Mouse (Mus musculus): ENCODE measurements around the gene Dnmt3c. TPM values are rescaled to one million over a fixed set of nuclear protein-coding genes. Genes with fewer than 3 reads are reported as not detected.

Dnmt3c gene
- total and polyA plus RNA-seq, 3 experiments, result 0.02 TPM; not detected in 2

- Histone ChIP-seq H3K4me3 (ENCODE audit: low read depth, low read length) (no peak overlapping the region), H3K4me1 (ENCODE audit: insufficient read depth, low read depth, low read length) (no peaks in the 10 kb centered on the region), H3K9me3 (replicated peaks) (no peaks in the 10 kb centered on the region), H3K36me3 (replicated peaks) (no peaks in the 10 kb centered on the region), H3K27me3 (ENCODE audit: insufficient read depth, low read length) (peaks cover 20% of the 10 kb centered on the region)
- DNase-seq (ENCODE audit: low spot score) (no peak), ATAC-seq (ENCODE audit: extremely low read depth, insufficient number of reproducible peaks, low FRiP score, poor library complexity, severe bottlenecking) (no peak)
- no peak for TF ChIP-seq TAL1 (conservative IDR thresholded peaks at IDR 0.05; ENCODE audit: low read depth, low read length)
Observed at GRCm38 (mm10) chr2:153734033-153734432, 37.6 kb downstream of the Dnmt3c start.

- H3K4me1 ChIP-seq (ENCODE audit: insufficient read depth, low read depth, low read length), result peaks cover 36% of the 10 kb centered on the region
- peaks cover 6% of the 10 kb centered on the region for H3K27me3 ChIP-seq (ENCODE audit: insufficient read depth, low read length)
Observed at GRCm38 (mm10) chr2:153740500-153741436, 44.3 kb downstream of the Dnmt3c start, which contains the start of gene Mapre1. TSS of gene Mapre1 (plus strand) at chr2:153741274.

GRCm38 (mm10) chr2:153741437-153742065 is 45.1 kb downstream of the Dnmt3c start:
- Histone ChIP-seq H3K27me3 (ENCODE audit: insufficient read depth, low read length) (peaks cover 2% of the 10 kb centered on the region; the same call in 1 of the 2 replicates), H3K4me3 (ENCODE audit: low read depth, low read length) (peak overlapping the region; percentile 79), H3K4me1 (ENCODE audit: insufficient read depth, low read depth, low read length) (peaks cover 36% of the 10 kb centered on the region), H3K36me3 (replicated peaks) (peaks cover 38% of the 10 kb centered on the region), H3K9me3 (replicated peaks) (no peaks in the 10 kb centered on the region)
- ATAC-seq (ENCODE audit: extremely low read depth, insufficient number of reproducible peaks, low FRiP score, poor library complexity, severe bottlenecking), result no peak; the same call in 1 of the 2 replicates
- peak; percentile 73 for DNase-seq (ENCODE audit: low spot score)
- no peak for TF ChIP-seq POLR2AphosphoS5 (IDR thresholded peaks at IDR 0.05; ENCODE audit: insufficient replicate concordance, low read depth, low read length)
- TF ChIP-seq GATA1 (IDR thresholded peaks at IDR 0.05; ENCODE audit: borderline replicate concordance, low read length), result no peak
- TF ChIP-seq TAL1 (conservative IDR thresholded peaks at IDR 0.05; ENCODE audit: low read depth, low read length), result no peak
- TF ChIP-seq GATA2 (IDR thresholded peaks at IDR 0.05; ENCODE audit: borderline replicate concordance, low read depth, low read length), result no peak
- no peak for TF ChIP-seq CTCF (IDR thresholded peaks at IDR 0.05; ENCODE audit: low read depth, low read length)

More at GRCm38 (mm10) chr2:153740500-153741436, 44.3 kb downstream of the Dnmt3c start, which contains the start of gene Mapre1:
- ATAC-seq (ENCODE audit: extremely low read depth, insufficient number of reproducible peaks, low FRiP score, poor library complexity, severe bottlenecking), result peak; percentile 99
- no peaks in the 10 kb centered on the region for H3K9me3 ChIP-seq (replicated peaks)
- peaks cover 30% of the 10 kb centered on the region for H3K36me3 ChIP-seq (replicated peaks)
- TF ChIP-seq GATA2 (IDR thresholded peaks at IDR 0.05; ENCODE audit: borderline replicate concordance, low read depth, low read length) (no peak), POLR2AphosphoS5 (IDR thresholded peaks at IDR 0.05; ENCODE audit: insufficient replicate concordance, low read depth, low read length) (no peak), GATA1 (IDR thresholded peaks at IDR 0.05; ENCODE audit: borderline replicate concordance, low read length) (no peak), TAL1 (conservative IDR thresholded peaks at IDR 0.05; ENCODE audit: low read depth, low read length) (no peak), CTCF (IDR thresholded peaks at IDR 0.05; ENCODE audit: low read depth, low read length) (no peak)
- peak; percentile 90 for DNase-seq (ENCODE audit: low spot score)
- H3K4me3 ChIP-seq (ENCODE audit: low read depth, low read length), result peak within 1 kb of the TSS; percentile 79

GRCm38 (mm10) chr2:153747994-153748393 is 51.5 kb downstream of the Dnmt3c start:
- TF ChIP-seq GATA1 (IDR thresholded peaks at IDR 0.05; ENCODE audit: borderline replicate concordance, low read length) (no peak), GATA2 (IDR thresholded peaks at IDR 0.05; ENCODE audit: borderline replicate concordance, low read depth, low read length) (no peak), CTCF (IDR thresholded peaks at IDR 0.05; ENCODE audit: low read depth, low read length) (no peak), POLR2AphosphoS5 (IDR thresholded peaks at IDR 0.05; ENCODE audit: insufficient replicate concordance, low read depth, low read length) (no peak), TAL1 (conservative IDR thresholded peaks at IDR 0.05; ENCODE audit: low read depth, low read length) (no peak)
- Histone ChIP-seq H3K9me3 (replicated peaks) (no peaks in the 10 kb centered on the region), H3K27me3 (ENCODE audit: insufficient read depth, low read length) (no peaks in the 10 kb centered on the region), H3K4me1 (ENCODE audit: insufficient read depth, low read depth, low read length) (peaks cover 18% of the 10 kb centered on the region), H3K4me3 (ENCODE audit: low read depth, low read length) (no peak overlapping the region), H3K36me3 (replicated peaks) (peaks cover 86% of the 10 kb centered on the region)
- ATAC-seq (ENCODE audit: extremely low read depth, insufficient number of reproducible peaks, low FRiP score, poor library complexity, severe bottlenecking) (no peak), DNase-seq (ENCODE audit: low spot score) (no peak)

- H3K4me3 ChIP-seq (ENCODE audit: low read depth, low read length), result no peak overlapping the region
- H3K36me3 ChIP-seq (replicated peaks), result peaks cover 77% of the 10 kb centered on the region
Observed at GRCm38 (mm10) chr2:153750363-153750762, 53.9 kb downstream of the Dnmt3c start.

GRCm38 (mm10) chr2:153762121-153762520 is 65.7 kb downstream of the Dnmt3c start:
- TF ChIP-seq CTCF (IDR thresholded peaks at IDR 0.05; ENCODE audit: low read depth, low read length) (no peak), TAL1 (conservative IDR thresholded peaks at IDR 0.05; ENCODE audit: low read depth, low read length) (no peak), GATA1 (IDR thresholded peaks at IDR 0.05; ENCODE audit: borderline replicate concordance, low read length) (no peak), GATA2 (IDR thresholded peaks at IDR 0.05; ENCODE audit: borderline replicate concordance, low read depth, low read length) (no peak), POLR2AphosphoS5 (IDR thresholded peaks at IDR 0.05; ENCODE audit: insufficient replicate concordance, low read depth, low read length) (no peak)
- Histone ChIP-seq H3K4me1 (ENCODE audit: insufficient read depth, low read depth, low read length) (no peaks in the 10 kb centered on the region), H3K27me3 (ENCODE audit: insufficient read depth, low read length) (no peaks in the 10 kb centered on the region), H3K36me3 (replicated peaks) (peaks cover 97% of the 10 kb centered on the region), H3K4me3 (ENCODE audit: low read depth, low read length) (no peak overlapping the region), H3K9me3 (replicated peaks) (no peaks in the 10 kb centered on the region)
- DNase-seq (ENCODE audit: low spot score) (no peak), ATAC-seq (ENCODE audit: extremely low read depth, insufficient number of reproducible peaks, low FRiP score, poor library complexity, severe bottlenecking) (no peak)

More at GRCm38 (mm10) chr2:153750363-153750762, 53.9 kb downstream of the Dnmt3c start:
- no peak for DNase-seq (ENCODE audit: low spot score)
- no peak for TF ChIP-seq TAL1 (conservative IDR thresholded peaks at IDR 0.05; ENCODE audit: low read depth, low read length)
- no peak for TF ChIP-seq GATA1 (IDR thresholded peaks at IDR 0.05; ENCODE audit: borderline replicate concordance, low read length)
- no peak for TF ChIP-seq CTCF (IDR thresholded peaks at IDR 0.05; ENCODE audit: low read depth, low read length)
- TF ChIP-seq POLR2AphosphoS5 (IDR thresholded peaks at IDR 0.05; ENCODE audit: insufficient replicate concordance, low read depth, low read length), result no peak
- TF ChIP-seq GATA2 (IDR thresholded peaks at IDR 0.05; ENCODE audit: borderline replicate concordance, low read depth, low read length), result no peak
- H3K4me1 ChIP-seq (ENCODE audit: insufficient read depth, low read depth, low read length), result peaks cover 9% of the 10 kb centered on the region
- ATAC-seq (ENCODE audit: extremely low read depth, insufficient number of reproducible peaks, low FRiP score, poor library complexity, severe bottlenecking), result no peak
- no peaks in the 10 kb centered on the region for H3K27me3 ChIP-seq (ENCODE audit: insufficient read depth, low read length)
- no peaks in the 10 kb centered on the region for H3K9me3 ChIP-seq (replicated peaks)

Measured in G1E (cell line).